Mouse (Mus musculus) erythroblast, embryonic 14.5 days (primary cell): Measurements from ENCODE around the gene Rnf169.
"Not testable (repeated sequence)": the region's sequence is repeated elsewhere in the genome, so short reads cannot be mapped to it uniquely, and the experiment has no call there.

Experiments used
- GATA1 ChIP-seq: IDR thresholded peaks from 2 replicates; pipeline ENCODE4 v1.6.1; 2012; ENCODE audit warnings: low read length, inconsistent platforms, mixed read lengths
- TAL1 ChIP-seq: IDR thresholded peaks from 3 replicates; pipeline ENCODE4 v1.6.1; 2012; ENCODE audit warnings: low read length, inconsistent platforms, mixed read lengths

DNA sequence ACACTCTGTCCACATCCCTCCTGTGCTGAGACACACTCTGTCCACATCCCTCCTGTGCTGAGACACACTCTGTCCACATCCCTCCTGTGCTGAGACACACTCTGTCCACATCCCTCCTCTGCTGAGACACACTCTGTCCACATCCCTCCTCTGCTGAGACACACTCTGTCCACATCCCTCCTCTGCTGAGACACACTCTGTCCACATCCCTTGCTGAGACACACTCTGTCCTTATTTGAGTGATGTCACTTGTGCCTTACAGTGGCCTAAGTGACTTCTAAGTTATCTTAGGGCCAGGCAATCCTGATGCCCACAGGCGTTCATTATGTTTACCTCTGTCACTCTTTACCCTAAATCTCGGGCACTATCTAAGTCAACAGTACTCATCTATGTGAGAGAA lies 19.7 kb downstream of the Rnf169 start:
- not testable (repeated sequence) for TF ChIP-seq GATA1, TAL1
